Mouse (Mus musculus): ENCODE data around the gene Cenpv. TPM values are rescaled to one million over a fixed set of nuclear protein-coding genes. Genes with fewer than 3 reads are reported as not detected.

The Cenpv gene
- polyA plus RNA-seq (2015; fragmentation: Nextera tagmentation; extraction: Ambion mirVana) = 18.0 and 21.4 TPM in 2 replicates

GRCm38 (mm10) chr11:62539089-62539890, at the start of gene Cenpv:
Gene Cenpv, minus strand, starts transcription at chr11:62539261.
- peak within 1 kb of the TSS; percentile 89 for H3K9ac ChIP-seq (ENCODE audit: low read length)
- peak; percentile 50 for ATAC-seq (replicated peaks; ENCODE audit: extremely low read depth, insufficient read depth, low FRiP score)
- no peaks in the 10 kb centered on the region for H3K27me3 ChIP-seq (ENCODE audit: control insufficient read depth, insufficient read depth, low read length)
- peak within 1 kb of the TSS; percentile 98 for H3K4me2 ChIP-seq (ENCODE audit: low read depth, low read length)
- H3K9me3 ChIP-seq (replicated peaks; ENCODE audit: control insufficient read depth, low read length) = no peaks in the 10 kb centered on the region
- H3K4me1 ChIP-seq (ENCODE audit: control insufficient read depth, insufficient read depth, low read length) = peaks cover 3% of the 10 kb centered on the region; the same call in 1 of the 2 replicates
- H3K36me3 ChIP-seq (ENCODE audit: control insufficient read depth, insufficient read depth) = no peaks in the 10 kb centered on the region
- H3K4me3 ChIP-seq (ENCODE audit: low read length) = peak within 1 kb of the TSS; percentile 80
- 7% methylated on average over 57 of the region's 57 CpGs for WGBS
- peak within 1 kb of the TSS; percentile 64 for H3K27ac ChIP-seq (ENCODE audit: low read length)

- Histone ChIP-seq H3K4me1 (ENCODE audit: control insufficient read depth, insufficient read depth, low read length) (peaks cover 15% of the 10 kb centered on the region), H3K4me2 (ENCODE audit: low read depth, low read length) (no peak overlapping the region), H3K4me3 (ENCODE audit: low read length) (no peak overlapping the region), H3K27ac (ENCODE audit: low read length) (no peak overlapping the region), H3K27me3 (ENCODE audit: control insufficient read depth, insufficient read depth, low read length) (no peaks in the 10 kb centered on the region), H3K36me3 (ENCODE audit: control insufficient read depth, insufficient read depth) (no peaks in the 10 kb centered on the region), H3K9ac (ENCODE audit: low read length) (no peak overlapping the region), H3K9me3 (replicated peaks; ENCODE audit: control insufficient read depth, low read length) (no peaks in the 10 kb centered on the region)
- 84% methylated on average over 5 of the region's 5 CpGs for WGBS
- ATAC-seq (replicated peaks; ENCODE audit: extremely low read depth, insufficient read depth, low FRiP score) = no peak
Observed at GRCm38 (mm10) chr11:62587034-62587433, 48.0 kb upstream of the Cenpv start.

- no peak overlapping the region for H3K27ac ChIP-seq (ENCODE audit: low read length)
- H3K9me3 ChIP-seq (replicated peaks; ENCODE audit: control insufficient read depth, low read length) = no peaks in the 10 kb centered on the region
- H3K4me2 ChIP-seq (ENCODE audit: low read depth, low read length) = no peak overlapping the region
- 72% methylated on average over 9 of the region's 9 CpGs for WGBS
- H3K4me1 ChIP-seq (ENCODE audit: control insufficient read depth, insufficient read depth, low read length) = peaks cover 8% of the 10 kb centered on the region
- no peaks in the 10 kb centered on the region for H3K27me3 ChIP-seq (ENCODE audit: control insufficient read depth, insufficient read depth, low read length)
- H3K36me3 ChIP-seq (ENCODE audit: control insufficient read depth, insufficient read depth) = no peaks in the 10 kb centered on the region
- no peak overlapping the region for H3K4me3 ChIP-seq (ENCODE audit: low read length)
- no peak overlapping the region for H3K9ac ChIP-seq (ENCODE audit: low read length)
- ATAC-seq (replicated peaks; ENCODE audit: extremely low read depth, insufficient read depth, low FRiP score) = no peak
Observed at GRCm38 (mm10) chr11:62584671-62585206, 45.7 kb upstream of the Cenpv start.

- no peak for ATAC-seq (replicated peaks; ENCODE audit: extremely low read depth, insufficient read depth, low FRiP score)
- H3K9me3 ChIP-seq (replicated peaks; ENCODE audit: control insufficient read depth, low read length) = no peaks in the 10 kb centered on the region
- peak overlapping the region; percentile 56 for H3K4me2 ChIP-seq (ENCODE audit: low read depth, low read length)
- peak overlapping the region; percentile 28 for H3K4me3 ChIP-seq (ENCODE audit: low read length)
- H3K27me3 ChIP-seq (ENCODE audit: control insufficient read depth, insufficient read depth, low read length) = no peaks in the 10 kb centered on the region
- peak overlapping the region; percentile 72 for H3K27ac ChIP-seq (ENCODE audit: low read length)
- 65% methylated on average over 6 of the region's 6 CpGs for WGBS
- peaks cover 8% of the 10 kb centered on the region for H3K4me1 ChIP-seq (ENCODE audit: control insufficient read depth, insufficient read depth, low read length)
- H3K9ac ChIP-seq (ENCODE audit: low read length) = peak overlapping the region; percentile 56
- no peaks in the 10 kb centered on the region for H3K36me3 ChIP-seq (ENCODE audit: control insufficient read depth, insufficient read depth)
Observed at GRCm38 (mm10) chr11:62583031-62583430, 44.0 kb upstream of the Cenpv start.

- WGBS = 48% methylated on average over 16 of the region's 16 CpGs
- ATAC-seq (replicated peaks; ENCODE audit: extremely low read depth, insufficient read depth, low FRiP score) = peak; percentile 37; the same call in 1 of the 2 replicates
Observed at GRCm38 (mm10) chr11:62576530-62577152, 37.6 kb upstream of the Cenpv start.

GRCm38 (mm10) chr11:62575659-62576438, 36.8 kb upstream of the Cenpv start:
- Histone ChIP-seq H3K9me3 (replicated peaks; ENCODE audit: control insufficient read depth, low read length) (0 out of 2 replicates have a peak, but pooled peaks cover 2% of the 10 kb centered on the region), H3K36me3 (ENCODE audit: control insufficient read depth, insufficient read depth) (no peaks in the 10 kb centered on the region), H3K27me3 (ENCODE audit: control insufficient read depth, insufficient read depth, low read length) (no peaks in the 10 kb centered on the region), H3K4me3 (ENCODE audit: low read length) (peak overlapping the region; percentile 67), H3K27ac (ENCODE audit: low read length) (no peak overlapping the region), H3K4me2 (ENCODE audit: low read depth, low read length) (peak overlapping the region; percentile 100), H3K4me1 (ENCODE audit: control insufficient read depth, insufficient read depth, low read length) (no peaks in the 10 kb centered on the region), H3K9ac (ENCODE audit: low read length) (peak overlapping the region; percentile 72)
- ATAC-seq (replicated peaks; ENCODE audit: extremely low read depth, insufficient read depth, low FRiP score) = peak; percentile 32
- 5% methylated on average over 27 of the region's 27 CpGs for WGBS

More at GRCm38 (mm10) chr11:62576530-62577152, 37.6 kb upstream of the Cenpv start:
- no peaks in the 10 kb centered on the region for H3K4me1 ChIP-seq (ENCODE audit: control insufficient read depth, insufficient read depth, low read length)
- H3K36me3 ChIP-seq (ENCODE audit: control insufficient read depth, insufficient read depth) = no peaks in the 10 kb centered on the region
- H3K27ac ChIP-seq (ENCODE audit: low read length) = no peak overlapping the region
- no peak overlapping the region for H3K9ac ChIP-seq (ENCODE audit: low read length)
- H3K27me3 ChIP-seq (ENCODE audit: control insufficient read depth, insufficient read depth, low read length) = no peaks in the 10 kb centered on the region
- peak overlapping the region; percentile 100 for H3K4me2 ChIP-seq (ENCODE audit: low read depth, low read length)
- H3K4me3 ChIP-seq (ENCODE audit: low read length) = peak overlapping the region; percentile 67
- 0 out of 2 replicates have a peak, but pooled peaks cover 2% of the 10 kb centered on the region for H3K9me3 ChIP-seq (replicated peaks; ENCODE audit: control insufficient read depth, low read length)

- Histone ChIP-seq H3K4me2 (ENCODE audit: low read depth, low read length) (peak overlapping the region; percentile 100), H3K4me1 (ENCODE audit: control insufficient read depth, insufficient read depth, low read length) (no peaks in the 10 kb centered on the region), H3K36me3 (ENCODE audit: control insufficient read depth, insufficient read depth) (no peaks in the 10 kb centered on the region), H3K27me3 (ENCODE audit: control insufficient read depth, insufficient read depth, low read length) (no peaks in the 10 kb centered on the region), H3K27ac (ENCODE audit: low read length) (no peak overlapping the region), H3K9ac (ENCODE audit: low read length) (peak overlapping the region; percentile 72), H3K9me3 (replicated peaks; ENCODE audit: control insufficient read depth, low read length) (0 out of 2 replicates have a peak, but pooled peaks cover 2% of the 10 kb centered on the region), H3K4me3 (ENCODE audit: low read length) (peak overlapping the region; percentile 67)
- ATAC-seq (replicated peaks; ENCODE audit: extremely low read depth, insufficient read depth, low FRiP score) = peak; percentile 58
- under 1% methylated on average over 9 of the region's 9 CpGs for WGBS
Observed at GRCm38 (mm10) chr11:62575297-62575658, 36.2 kb upstream of the Cenpv start.

GRCm38 (mm10) chr11:62574703-62575085, 35.6 kb upstream of the Cenpv start:
- Histone ChIP-seq H3K9ac (ENCODE audit: low read length) (no peak overlapping the region), H3K9me3 (replicated peaks; ENCODE audit: control insufficient read depth, low read length) (0 out of 2 replicates have a peak, but pooled peaks cover 2% of the 10 kb centered on the region), H3K27ac (ENCODE audit: low read length) (no peak overlapping the region), H3K4me2 (ENCODE audit: low read depth, low read length) (peak overlapping the region; percentile 100; the same call in 1 of the 2 replicates), H3K4me1 (ENCODE audit: control insufficient read depth, insufficient read depth, low read length) (no peaks in the 10 kb centered on the region), H3K36me3 (ENCODE audit: control insufficient read depth, insufficient read depth) (no peaks in the 10 kb centered on the region), H3K4me3 (ENCODE audit: low read length) (peak overlapping the region; percentile 18), H3K27me3 (ENCODE audit: control insufficient read depth, insufficient read depth, low read length) (no peaks in the 10 kb centered on the region)
- 71% methylated on average over 4 of the region's 4 CpGs for WGBS
- no peak for ATAC-seq (replicated peaks; ENCODE audit: extremely low read depth, insufficient read depth, low FRiP score)

All from heart, embryonic 16.5 days (tissue).